Mouse (Mus musculus) hematopoietic stem cell, adult 5-6 weeks (primary cell): ENCODE measurements at regions not wholly inside any gene's neighbourhood (a gene's known extent, or its start where the extent isn't known, plus 50 kb on each side); places are given as distances from the start of the nearest gene placed in this dataset.

ENCODE experiments used
- ATAC-seq, 2 experiments: fragments of 125-278 bp in 1 of 2; replicated peaks in 1 of 2; 2 replicates each; pipeline ENCODE4 v1.8.0; 2016 to 2017; ENCODE audit warnings: inconsistent platforms in 2 of 2, mild to moderate bottlenecking in 2 of 2, moderate number of reproducible peaks in 2 of 2, low read depth in 1 of 2, moderate TSS enrichment in 1 of 2; ENCODE audit not compliant: low FRiP score in 2 of 2, poor library complexity in 2 of 2, severe bottlenecking in 2 of 2, insufficient read depth in 1 of 2, low TSS enrichment in 1 of 2

- no peak for ATAC-seq
Observed at GRCm38 (mm10) chr6:93422906-93423305, 479.6 kb upstream of the Adamts9 start.

- no peak for ATAC-seq
Observed at GRCm38 (mm10) chr6:93422253-93422652, 479.0 kb upstream of the Adamts9 start.

- ATAC-seq = no peak
Observed at GRCm38 (mm10) chr6:93417625-93418024, 474.3 kb upstream of the Adamts9 start.

GRCm38 (mm10) chr6:93416006-93416405 lies 472.7 kb upstream of the Adamts9 start:
- no peak for ATAC-seq

- no peak for ATAC-seq
Observed at GRCm38 (mm10) chr6:93411077-93411452, 467.8 kb upstream of the Adamts9 start.

GRCm38 (mm10) chr6:93410416-93411076 lies 467.3 kb upstream of the Adamts9 start:
- no peak for ATAC-seq

GRCm38 (mm10) chr6:93398551-93398950 lies 455.3 kb upstream of the Adamts9 start:
- ATAC-seq = no peak

- no peak for ATAC-seq
Observed at GRCm38 (mm10) chr6:93397074-93397473, 453.8 kb upstream of the Adamts9 start.

- ATAC-seq = no peak
Observed at GRCm38 (mm10) chr6:93395952-93396351, 452.7 kb upstream of the Adamts9 start.

- no peak for ATAC-seq
Observed at GRCm38 (mm10) chr6:93395296-93395695, 452.0 kb upstream of the Adamts9 start.

- ATAC-seq = no peak
Observed at GRCm38 (mm10) chr6:93393551-93393950, 450.3 kb upstream of the Adamts9 start.

GRCm38 (mm10) chr6:93392402-93392801 lies 449.1 kb upstream of the Adamts9 start:
- no peak for ATAC-seq

GRCm38 (mm10) chr6:93391166-93391565 lies 447.9 kb upstream of the Adamts9 start:
- no peak for ATAC-seq

GRCm38 (mm10) chr6:93371341-93371740 lies 428.0 kb upstream of the Adamts9 start:
- no peak for ATAC-seq

- ATAC-seq = no peak
Observed at GRCm38 (mm10) chr6:93363846-93364245, 420.6 kb upstream of the Adamts9 start.

- no peak for ATAC-seq
Observed at GRCm38 (mm10) chr6:93353353-93354125, 410.2 kb upstream of the Adamts9 start.

- no peak for ATAC-seq
Observed at GRCm38 (mm10) chr6:93349936-93350700, 406.8 kb upstream of the Adamts9 start.

GRCm38 (mm10) chr6:93348141-93348540 lies 404.8 kb upstream of the Adamts9 start:
- no peak for ATAC-seq
